Mouse (Mus musculus): ENCODE measurements around the gene Vwa7.
"Not testable (repeated sequence)": the region's sequence is repeated elsewhere in the genome, so short reads cannot be mapped to it uniquely, and the experiment has no call there.

Gene Vwa7

DNA sequence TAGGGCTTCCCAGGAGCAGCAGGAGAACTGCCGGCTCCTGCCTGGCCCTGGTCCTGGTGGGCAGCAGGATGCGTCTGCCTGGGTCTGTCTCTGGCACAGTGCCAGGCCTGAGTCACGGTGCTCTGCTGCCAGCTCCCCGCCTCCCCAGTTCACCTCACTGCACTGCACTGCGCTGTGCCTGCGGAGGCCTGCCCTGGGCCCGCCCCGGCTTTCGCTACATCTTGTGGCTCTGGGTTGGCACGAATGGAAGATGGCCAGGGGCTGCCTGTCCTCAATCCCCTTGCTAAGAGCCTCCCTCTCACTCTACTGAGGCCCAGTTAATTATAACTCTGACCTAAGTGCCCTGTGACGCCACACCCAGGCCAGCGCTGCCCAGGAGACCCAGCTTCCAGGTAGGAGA is at the start of gene Vwa7:
TSS of gene Vwa7 (plus strand) at position 204 of the 400 bp plus-strand sequence.
- no peak for DNase-seq (ENCODE audit: low spot score)

DNA sequence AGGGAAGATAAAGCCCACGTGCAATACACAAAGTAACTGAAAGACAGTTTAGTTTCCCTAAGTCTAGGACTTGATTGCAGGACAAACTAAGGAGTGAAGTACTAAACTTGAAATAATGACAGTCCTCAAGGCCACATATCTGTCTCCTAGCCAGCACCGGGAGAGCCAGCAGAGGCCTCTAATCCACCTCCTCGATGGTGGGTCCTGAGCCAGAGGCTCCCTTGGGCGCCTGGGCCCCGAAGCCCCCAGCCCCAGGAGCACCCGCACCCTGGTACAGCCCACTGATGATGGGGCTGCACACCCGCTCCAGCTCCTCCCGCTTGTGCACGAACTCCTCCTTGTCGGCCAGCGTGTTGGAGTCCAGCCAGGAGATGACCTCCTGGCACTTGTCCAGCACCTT is 46.6 kb upstream of the Vwa7 start, which contains the start of gene Gm20481:
TSS of gene Gm20481 (plus strand) at position 91 of the 400 bp plus-strand sequence.
- DNase-seq (ENCODE audit: low spot score) = not testable (repeated sequence)

DNA sequence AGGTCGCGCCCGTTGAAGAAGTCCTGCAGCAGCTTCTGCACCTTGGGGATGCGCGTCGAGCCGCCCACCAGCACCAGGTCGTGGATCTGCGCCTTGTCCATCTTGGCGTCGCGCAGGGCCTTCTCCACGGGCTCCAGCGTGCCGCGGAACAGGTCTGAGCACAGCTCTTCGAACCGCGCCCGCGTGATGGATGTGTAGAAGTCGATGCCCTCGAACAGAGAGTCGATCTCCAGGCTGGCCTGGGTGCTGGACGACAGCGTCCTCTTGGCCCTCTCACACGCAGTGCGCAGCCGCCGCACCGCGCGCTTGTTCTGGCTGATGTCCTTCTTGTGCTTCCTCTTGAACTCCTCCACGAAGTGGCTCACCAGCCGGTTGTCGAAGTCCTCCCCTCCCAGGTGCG is 45.5 kb upstream of the Vwa7 start:
- not testable (repeated sequence) for DNase-seq (ENCODE audit: low spot score)

DNA sequence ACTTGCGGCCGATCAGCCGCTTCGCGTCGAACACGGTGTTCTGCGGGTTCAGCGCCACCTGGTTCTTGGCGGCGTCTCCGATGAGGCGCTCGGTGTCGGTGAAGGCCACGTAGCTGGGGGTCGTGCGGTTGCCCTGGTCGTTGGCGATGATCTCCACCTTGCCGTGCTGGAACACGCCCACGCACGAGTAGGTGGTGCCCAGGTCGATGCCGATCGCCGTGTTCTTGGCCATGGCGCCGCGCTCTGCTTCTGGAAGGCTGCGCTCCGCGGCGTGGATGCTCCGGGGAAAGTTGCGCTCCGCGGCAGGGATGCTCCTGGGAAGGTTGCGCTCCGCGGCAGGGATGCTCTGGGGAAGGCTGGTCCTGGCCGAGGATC is 44.7 kb upstream of the Vwa7 start:
- not testable (repeated sequence) for DNase-seq (ENCODE audit: low spot score)

DNA sequence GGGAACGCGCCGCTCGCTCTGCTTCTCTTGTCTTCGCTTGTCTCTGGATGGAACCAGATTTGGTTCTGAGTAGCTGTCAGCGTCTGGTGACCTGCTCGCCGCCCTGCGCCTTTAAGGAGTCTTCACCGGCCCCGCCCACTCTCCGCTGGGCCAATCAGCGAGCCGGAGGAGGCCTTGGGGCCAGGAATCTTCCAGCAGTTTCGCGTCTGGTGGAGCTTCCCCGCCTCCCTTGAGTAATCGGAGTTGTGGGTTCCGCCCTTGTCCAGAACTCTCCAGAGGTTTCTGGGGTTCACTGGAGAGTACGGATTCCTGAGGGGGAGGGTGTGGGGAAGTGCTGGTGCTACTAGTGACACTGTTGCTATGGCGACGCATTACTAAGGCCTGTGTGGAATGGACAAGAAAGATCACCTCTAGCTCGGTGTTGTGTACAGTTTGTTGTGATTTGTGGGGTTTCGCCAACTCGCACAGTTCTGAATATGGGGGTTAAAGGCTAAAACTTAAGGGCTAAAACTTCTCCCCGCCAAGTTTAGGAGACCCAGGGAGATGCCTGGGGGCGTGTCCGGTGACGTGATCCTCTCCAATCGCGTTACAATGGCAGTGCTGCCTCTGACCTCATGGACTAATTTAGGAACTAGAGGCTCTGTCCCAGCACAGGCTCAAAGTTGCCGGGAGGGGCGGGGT is 44.2 kb upstream of the Vwa7 start, which contains the start of the genes Hspa1a and Hspa1l:
TSS of gene Hspa1a (minus strand) at position 88 of the 681 bp plus-strand sequence.
TSS of gene Hspa1l (plus strand) at position 635 of the 681 bp plus-strand sequence.
- DNase-seq (ENCODE audit: low spot score) = not testable (repeated sequence)

DNA sequence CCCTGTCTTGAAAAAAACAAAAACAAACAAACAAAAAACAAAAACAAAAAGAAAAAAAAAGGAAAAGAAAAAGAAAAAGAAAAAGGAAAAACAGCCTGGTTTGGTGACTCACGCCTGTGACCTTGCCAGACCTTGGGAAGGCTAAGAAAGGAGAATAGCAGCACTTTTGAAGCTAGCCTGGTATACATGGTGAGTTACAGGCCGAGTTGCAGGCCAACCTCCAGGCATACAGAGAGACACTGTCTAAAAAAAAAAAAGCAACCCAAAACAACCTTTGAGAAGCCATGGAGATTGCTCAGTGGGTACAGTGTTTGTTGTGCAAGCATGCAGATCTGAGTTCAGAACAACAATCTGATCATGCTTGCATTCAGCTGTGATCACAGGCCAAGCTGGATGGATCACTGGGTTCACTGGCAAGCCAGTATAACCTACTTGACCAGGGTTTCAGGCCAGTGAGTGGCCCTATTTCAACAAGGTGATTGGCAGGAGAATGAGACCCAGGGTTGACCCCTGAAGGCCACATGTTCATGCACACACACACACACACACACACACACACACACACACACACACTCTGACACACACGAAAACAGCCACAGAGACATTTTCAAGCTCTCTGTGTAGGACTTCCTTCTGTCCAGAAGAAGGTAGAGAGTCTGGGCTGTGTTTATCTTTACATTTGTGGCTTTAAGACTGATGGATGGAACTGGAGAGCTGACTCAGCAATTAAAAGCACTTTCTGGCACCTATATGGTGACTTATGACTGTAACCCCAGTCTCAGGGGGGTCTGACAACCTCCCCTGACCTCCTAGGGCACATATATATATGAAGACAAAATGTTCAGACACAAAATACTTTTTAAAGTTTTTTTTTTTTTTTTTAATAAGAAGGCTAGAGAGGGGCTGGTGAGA is 40.5 kb upstream of the Vwa7 start:
- no peak for DNase-seq (ENCODE audit: low spot score)

DNA sequence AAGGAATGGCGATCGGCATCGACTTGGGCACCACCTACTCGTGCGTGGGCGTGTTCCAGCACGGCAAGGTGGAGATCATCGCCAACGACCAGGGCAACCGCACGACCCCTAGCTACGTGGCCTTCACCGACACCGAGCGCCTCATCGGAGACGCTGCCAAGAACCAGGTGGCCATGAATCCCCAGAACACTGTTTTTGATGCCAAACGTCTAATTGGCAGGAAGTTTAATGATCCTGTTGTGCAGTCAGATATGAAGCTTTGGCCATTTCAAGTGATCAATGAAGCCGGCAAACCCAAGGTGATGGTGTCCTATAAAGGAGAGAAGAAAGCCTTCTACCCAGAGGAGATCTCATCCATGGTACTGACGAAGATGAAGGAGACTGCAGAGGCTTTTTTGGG is 39.4 kb upstream of the Vwa7 start:
- no peak for DNase-seq (ENCODE audit: low spot score)

DNA sequence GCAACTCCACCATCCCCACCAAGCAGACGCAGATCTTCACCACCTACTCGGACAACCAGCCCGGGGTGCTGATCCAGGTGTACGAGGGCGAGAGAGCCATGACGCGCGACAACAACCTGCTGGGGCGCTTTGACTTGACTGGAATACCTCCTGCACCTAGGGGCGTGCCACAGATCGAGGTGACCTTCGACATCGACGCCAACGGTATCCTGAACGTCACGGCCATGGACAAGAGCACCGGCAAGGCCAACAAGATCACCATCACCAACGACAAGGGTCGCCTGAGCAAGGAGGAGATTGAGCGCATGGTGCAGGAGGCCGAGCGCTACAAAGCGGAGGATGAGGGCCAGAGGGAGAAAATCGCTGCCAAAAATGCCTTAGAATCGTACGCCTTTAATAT is 38.1 kb upstream of the Vwa7 start:
- no peak for DNase-seq (ENCODE audit: low spot score)

DNA sequence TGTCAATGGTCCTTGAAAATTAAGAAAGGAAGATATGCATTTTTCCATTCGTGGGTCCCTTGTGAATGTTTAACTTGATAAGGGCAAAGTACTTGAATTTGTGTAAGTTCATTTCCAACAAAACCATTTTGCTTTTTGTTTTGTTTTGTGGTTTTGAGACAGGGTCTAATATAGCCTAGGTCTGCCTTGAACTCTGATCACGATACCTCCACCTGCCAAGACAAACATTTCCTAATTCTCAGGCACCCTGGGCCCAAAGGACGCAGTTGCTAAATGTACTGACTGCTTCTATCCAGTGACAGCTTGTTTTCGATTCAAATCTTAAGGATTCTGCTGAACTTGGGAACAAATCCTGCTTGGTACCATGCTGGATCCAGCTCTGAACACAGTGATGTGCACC is 36.7 kb upstream of the Vwa7 start:
- no peak for DNase-seq (ENCODE audit: low spot score)

DNA sequence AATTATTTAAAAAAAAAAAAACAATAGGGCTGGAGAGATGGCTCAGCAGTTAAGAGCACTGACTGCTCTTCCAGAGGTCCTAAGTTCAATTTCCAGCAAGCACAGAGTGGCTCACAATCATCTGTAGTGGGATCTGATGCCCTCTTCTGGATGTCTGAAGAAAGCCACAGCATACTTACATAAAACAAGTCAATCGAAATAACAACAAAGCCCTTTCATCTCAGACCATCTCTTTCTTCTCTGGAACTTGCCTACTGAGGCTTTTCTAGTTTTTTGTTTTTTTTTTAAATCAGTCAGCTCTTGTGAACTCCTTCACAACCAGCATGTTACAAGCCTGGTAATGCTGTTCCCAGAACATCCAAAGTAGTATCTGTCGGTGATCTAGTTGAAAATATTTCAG is 35.7 kb upstream of the Vwa7 start:
- no peak for DNase-seq (ENCODE audit: low spot score)

DNA sequence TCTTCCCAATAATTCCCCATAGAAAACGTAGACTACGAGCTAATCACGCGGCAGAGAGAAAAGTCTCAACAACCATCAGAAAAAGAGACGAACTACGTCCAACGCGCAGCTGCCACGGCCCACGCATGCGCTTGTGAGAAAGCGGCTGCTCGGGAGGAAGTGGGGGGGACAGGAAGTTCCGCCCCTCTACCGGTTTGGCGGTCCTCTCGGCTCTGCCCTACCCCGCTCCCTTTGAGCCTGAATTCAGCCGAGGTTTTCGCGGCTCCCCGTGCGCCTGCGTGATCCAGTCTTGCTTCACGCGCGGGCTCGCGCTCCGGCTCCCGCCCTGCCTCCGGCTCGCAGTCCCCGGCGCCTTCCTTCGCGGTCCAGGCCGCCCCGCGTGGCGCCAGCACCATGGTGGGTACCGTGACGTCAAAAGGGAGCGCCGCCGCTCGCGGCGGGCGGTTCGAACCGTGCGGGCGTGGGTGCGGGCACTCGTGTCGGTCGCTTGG is 34.6 kb upstream of the Vwa7 start, which contains the start of gene Lsm2:
TSS of gene Lsm2 (plus strand) at position 173 of the 491 bp plus-strand sequence.
- peak; percentile 63 for DNase-seq (ENCODE audit: low spot score)

DNA sequence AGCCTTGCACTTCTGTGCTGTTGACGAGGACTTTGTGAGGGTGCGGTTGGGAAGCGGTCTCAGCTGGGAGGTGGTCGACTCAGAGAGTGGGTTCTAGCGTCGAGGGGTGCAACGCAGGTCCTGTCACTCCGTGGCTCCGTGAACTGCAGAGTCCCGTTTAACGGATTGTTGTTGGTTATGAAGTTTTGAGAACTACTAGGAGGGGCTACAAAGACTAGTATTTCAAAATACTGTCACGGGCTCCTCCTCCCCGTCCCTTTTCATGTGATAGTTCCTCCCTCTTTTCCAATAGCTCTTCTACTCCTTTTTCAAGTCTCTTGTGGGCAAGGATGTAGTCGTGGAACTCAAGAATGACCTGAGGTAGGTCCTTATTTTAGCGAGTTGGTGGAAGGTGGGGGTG is 34.1 kb upstream of the Vwa7 start:
- no peak for DNase-seq (ENCODE audit: low spot score)

DNA sequence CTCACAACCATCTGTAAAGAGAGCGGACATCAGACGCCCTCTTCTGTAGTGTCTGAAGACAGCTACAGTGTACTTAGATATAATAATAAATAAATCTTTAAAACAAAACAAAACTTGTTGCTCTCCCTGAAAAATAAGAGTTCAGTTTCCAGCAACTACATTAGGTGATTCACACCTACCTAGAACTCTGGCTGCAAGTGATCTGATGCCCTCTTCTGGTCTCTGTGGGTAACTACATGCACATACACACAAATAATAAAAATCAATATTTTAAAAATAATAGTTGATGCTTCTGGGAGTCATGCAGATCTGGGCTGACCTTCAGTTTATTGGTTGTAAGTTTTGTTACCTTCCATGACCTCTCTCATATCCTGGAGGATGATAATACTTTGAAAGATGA is 32.2 kb upstream of the Vwa7 start:
- DNase-seq (ENCODE audit: low spot score) = no peak

DNA sequence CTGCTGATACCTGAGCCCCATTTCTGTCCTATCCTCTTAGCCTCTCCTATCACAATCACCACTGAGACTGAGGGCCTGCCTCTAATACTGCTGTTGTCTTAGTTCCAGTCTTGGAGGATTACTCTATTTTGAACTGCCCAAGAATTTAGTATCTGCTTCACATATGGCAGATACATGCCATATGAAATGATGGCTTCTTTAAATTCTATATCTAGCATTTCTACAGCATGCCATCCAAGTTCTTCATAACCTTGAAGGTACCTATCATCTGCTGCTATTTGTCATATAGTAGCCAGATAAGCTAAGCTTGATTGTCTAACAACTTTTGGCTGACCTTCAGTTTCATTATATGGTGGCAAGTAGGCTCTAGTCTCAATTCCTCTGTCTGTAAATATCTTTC is 21.6 kb upstream of the Vwa7 start:
- no peak for DNase-seq (ENCODE audit: low spot score)

DNA sequence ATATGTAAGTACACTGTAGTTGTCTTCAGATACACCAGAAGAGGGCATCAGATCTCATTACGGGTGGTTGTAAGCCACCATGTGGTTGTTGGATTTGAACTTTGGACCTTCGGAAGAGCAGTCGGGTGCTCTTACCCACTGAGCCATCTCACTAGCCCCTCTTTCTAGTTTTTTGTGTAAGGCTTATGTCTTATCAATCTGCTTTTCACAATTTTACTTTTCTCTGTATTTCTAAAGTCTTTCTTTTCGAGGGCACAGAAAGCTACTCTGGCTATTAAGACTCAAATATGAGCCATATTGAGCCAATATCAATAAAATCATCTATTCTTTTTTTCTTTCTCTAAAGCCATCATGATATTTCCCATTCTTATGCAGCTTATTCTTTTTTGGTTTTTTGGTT is 21.2 kb upstream of the Vwa7 start:
- DNase-seq (ENCODE audit: low spot score) = not testable (repeated sequence)

DNA sequence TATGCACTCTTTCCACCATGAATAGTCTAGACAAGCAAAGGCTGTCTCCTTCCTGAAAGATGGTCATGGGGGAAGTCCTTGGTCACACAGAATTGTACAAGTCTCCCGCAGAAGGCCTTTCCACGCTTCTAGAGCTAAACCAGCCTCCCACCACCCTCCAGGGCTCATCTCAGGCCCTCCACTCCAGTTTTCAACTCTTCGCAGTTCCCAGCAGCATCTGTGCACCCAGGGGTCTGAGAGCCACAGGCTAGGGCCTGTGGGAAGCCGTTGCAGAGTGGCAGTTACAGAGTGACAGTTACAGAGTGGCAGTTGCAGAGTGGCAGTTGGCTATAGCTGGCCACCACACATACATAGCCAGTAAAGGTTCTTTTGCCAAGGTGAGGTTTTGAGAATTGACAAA is 20.5 kb upstream of the Vwa7 start:
- not testable (repeated sequence) for DNase-seq (ENCODE audit: low spot score)

DNA sequence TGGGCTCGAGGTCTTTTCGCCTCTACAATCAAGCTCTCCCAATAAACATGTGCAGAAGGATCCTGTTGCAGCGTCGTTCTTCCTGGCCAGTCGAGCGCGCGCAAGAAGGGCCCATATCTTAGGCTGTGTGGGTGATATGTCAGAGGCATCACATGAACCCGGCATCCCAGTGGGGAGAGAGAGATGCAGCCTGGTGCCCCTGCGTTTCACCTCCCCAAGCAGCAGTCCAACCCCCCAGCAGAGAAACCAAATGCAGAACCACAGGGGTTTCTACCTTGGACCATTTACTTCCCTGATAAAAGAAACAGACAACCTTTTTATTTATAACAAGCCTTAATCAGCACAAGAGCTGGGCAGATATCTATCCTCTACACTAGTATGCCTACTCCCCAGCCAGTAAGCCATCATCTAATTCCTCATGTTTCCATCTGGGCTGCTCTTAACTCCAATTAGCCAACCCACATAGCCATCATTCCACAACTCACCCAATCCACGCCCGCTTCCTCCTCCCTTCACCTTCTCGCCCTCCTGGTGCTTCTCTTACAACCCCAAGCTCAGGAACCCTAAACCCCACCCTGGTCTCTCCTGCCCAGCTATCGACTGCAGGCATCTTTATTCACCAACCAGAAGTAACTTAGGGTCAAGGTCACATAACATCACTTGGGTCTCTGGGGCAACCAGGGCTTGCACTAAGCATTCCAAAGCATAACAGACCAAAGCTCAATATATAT is 19.8 kb upstream of the Vwa7 start:
- DNase-seq (ENCODE audit: low spot score) = no peak

DNA sequence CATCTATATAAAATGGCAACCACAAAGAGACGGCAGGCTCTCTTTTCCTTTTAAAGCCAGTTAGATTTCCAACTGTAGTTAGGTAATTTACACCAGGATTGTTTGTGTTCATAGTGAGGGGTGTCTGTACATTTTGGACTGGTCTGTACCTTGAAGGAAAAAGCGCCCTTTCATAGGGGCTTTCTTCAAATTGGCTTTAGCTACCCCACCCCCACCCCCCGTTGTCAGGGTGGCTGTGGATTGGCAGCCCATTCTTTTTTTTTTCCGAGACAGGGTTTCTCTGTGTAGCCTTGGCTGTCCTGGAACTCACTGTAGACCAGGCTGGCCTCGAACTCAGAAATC is 19.3 kb upstream of the Vwa7 start:
- no peak for DNase-seq (ENCODE audit: low spot score)

DNA sequence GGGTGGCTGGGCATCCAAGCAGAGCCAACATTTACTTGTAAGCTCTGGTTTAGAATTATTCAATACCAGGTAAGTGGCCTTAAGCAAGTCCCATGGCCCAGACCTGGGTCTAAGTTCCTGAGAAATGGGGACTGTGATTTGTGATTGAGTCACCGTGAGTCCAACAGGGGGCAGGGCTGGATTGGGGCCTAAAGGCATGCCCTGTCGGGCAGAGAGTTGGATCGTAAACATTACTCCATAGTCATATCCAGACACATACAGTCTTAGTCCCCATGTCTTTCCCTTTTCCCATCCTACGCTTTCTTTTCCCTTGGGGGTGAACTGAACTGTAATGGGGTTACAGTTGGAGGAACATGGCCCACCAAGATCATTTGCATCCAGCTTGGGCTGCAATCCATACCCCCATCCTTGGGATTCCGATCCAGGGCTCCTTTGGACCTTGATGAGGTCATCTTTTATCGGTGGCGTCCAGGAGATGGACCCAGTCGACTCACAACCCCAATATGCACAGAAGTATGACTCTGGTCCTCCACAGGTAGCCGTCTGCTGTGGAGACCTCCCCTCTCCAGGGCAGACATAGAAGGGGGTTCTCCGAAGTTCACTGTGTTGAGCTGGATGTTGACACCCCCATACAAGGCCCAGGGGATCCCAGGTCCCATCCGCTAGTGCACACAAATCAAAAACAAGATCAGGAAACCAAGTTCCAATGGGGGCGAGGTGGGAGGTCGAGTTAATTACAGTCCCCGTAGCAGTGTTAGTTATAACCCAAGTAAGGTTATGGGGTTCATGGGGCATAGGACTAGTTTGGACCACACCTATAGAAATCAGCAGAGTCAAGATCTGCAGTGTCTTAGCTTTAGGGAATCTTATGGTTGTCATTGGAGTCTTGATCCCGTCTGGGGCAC is 17.6 kb upstream of the Vwa7 start:
- DNase-seq (ENCODE audit: low spot score) = no peak

DNA sequence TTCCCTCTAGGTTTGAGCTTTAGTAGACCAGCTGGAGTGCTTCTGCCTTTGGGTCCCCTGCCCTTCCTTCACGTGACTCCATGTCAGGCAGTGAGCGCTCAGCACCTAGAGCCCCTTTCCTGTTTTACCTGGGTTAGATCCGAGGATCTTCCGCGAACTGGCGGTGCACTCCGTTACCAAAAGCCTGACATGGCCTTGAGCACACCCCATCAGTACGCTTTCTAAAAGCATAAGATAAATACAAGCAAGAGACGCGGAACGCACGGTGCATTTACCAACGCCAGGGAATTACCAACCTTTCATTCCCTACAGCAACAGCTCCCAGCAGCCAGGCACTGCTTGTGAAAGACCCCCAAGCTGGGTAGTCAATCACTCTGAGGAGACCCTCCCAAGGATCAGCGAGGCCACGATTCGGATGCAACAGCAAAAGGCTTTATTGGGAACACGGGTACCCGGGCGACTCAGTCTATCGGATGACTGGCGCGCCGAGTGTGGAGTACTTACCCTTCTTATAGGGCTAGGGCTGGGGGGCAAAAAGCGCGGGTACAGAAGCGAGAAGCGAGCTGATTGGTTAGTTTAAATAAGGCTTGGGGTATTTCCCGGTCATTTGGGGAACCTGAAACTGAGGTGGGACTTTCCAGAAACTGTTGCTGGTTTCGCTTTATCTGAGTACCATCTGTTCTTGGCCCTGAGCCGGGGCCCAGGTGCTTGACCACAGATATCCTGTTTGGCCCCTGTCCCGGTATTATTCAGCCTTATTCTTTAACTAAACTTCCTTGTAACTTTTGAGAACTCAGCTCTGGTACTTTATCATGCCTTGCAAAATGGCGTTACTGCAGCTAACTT is 16.3 kb upstream of the Vwa7 start:
- DNase-seq (ENCODE audit: low spot score) = not testable (repeated sequence)
